Mouse (Mus musculus): Measurements from ENCODE around the gene Parn.

Gene Parn

GRCm38 (mm10) chr16:13628345-13628744, 39.6 kb downstream of the Parn start:
- no peak for DNase-seq (ENCODE audit: low spot score in 2 of 2)

DNA sequence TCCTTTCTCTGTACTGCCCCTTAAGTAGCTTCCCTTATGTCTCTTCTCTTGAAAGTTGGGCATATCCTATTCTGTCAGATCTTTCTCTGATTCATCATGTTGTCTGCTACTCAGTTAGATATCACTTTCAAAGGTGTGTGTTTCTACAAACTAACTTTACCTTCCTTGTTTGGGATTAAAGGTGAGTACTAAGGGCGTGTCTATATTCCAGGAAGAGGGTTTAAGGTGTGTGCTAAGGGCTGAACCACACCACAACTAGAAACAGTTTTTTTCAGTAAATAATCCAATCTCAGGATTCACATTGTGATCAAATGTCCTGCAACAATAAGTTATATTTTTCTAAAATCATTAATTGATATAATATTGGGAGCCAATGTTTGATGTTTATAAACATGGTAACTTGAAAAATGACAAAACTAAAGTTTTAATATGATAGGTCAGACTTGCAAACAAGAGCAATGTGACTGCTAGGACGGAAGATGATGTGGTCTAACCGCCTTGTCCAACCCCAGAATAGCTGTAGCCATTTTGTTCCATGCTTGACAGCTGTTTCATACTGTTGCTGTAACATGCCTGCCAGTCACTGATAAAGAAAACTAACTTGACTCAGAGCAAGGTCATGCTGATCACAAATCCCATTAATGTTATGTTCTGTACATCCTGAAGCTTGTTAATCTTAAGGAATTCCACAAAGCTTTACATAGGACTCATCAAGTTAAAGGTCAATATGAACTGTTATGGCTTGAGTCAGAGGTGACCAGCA, 46.0 kb downstream of the Parn start:
- DNase-seq (ENCODE audit: low spot score in 2 of 2) = no peak

DNA sequence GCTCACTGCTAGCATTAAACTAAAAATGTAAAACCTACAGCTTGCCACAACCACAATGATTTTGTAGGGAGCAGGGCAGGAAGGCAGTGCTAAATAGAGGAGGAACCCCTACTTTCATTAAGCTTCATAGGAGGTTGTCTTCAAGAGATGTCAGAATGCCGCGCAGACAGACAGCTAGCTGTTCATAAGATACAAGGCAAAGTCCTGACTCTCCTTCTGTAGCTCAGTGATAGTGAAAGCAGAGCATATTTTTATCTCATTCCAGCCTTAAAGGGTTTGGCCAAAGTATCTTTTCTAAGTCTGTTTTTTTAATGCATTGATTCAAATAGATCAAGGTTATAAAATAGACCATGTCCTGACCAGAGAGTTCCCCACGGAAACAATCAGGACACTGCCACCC, 47.8 kb downstream of the Parn start:
- no peak for DNase-seq (ENCODE audit: low spot score in 2 of 2)

GRCm38 (mm10) chr16:13615276-13615675, 52.7 kb downstream of the Parn start:
- no peak for DNase-seq (ENCODE audit: low spot score in 2 of 2)

- DNase-seq (ENCODE audit: low spot score in 2 of 2) = no peak
These were observed 55.4 kb downstream of the Parn start for GRCm38 (mm10) chr16:13612571-13612970.

GRCm38 (mm10) chr16:13612058-13612457, 55.9 kb downstream of the Parn start:
- DNase-seq (ENCODE audit: low spot score in 2 of 2) = no peak

DNA sequence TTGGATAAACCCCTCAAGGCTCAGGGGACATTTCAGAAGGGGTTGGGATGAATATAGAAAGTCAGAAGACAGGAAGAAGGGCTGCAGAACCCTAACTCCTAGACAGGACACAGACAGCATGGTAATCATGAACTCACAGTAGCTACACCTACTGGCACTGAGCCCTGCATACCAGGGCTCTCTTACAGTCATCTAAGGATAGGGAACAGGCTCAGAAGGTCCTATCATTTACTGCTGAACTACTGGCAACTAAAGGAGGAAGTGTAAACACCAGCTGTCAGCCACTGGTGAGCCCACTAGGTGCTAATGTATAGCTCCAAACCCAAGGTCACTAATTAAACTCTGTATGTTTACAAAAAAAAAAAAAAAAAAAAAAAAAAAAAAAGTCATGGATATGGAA, 56.6 kb downstream of the Parn start:
- no peak for DNase-seq (ENCODE audit: low spot score in 2 of 2)

- no peak for DNase-seq (ENCODE audit: low spot score in 2 of 2)
These were observed 57.0 kb downstream of the Parn start for GRCm38 (mm10) chr16:13610951-13611381.

GRCm38 (mm10) chr16:13608705-13609085, 59.3 kb downstream of the Parn start:
- DNase-seq (ENCODE audit: low spot score in 2 of 2) = no peak

- DNase-seq (ENCODE audit: low spot score in 2 of 2) = no peak
These were observed 59.8 kb downstream of the Parn start for GRCm38 (mm10) chr16:13607987-13608704.

- DNase-seq (ENCODE audit: low spot score in 2 of 2) = no peak
These were observed 65.2 kb downstream of the Parn start for GRCm38 (mm10) chr16:13602779-13603178.

DNA sequence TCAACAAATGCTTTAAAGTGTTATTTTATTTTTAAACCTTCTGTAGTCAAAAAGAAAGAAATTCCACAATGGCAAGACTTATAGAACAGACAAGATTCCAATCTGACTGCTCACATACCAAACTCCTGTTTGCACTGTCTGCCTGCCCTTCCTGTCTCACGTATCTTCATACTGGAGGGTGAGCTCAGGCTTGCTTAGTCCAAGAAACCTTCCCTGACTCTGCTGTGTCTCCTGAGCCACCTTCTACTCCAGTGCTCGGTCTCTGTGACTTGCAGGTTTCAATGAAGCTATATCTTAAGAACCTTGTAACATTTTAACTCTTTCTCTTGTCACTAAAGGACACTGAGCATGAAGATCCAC, 78.9 kb downstream of the Parn start:
- no peak for DNase-seq (ENCODE audit: low spot score in 2 of 2)

GRCm38 (mm10) chr16:13588182-13589048, 79.6 kb downstream of the Parn start:
- no peak for DNase-seq (ENCODE audit: low spot score in 2 of 2)

- DNase-seq (ENCODE audit: low spot score in 2 of 2) = no peak
These were observed 82.7 kb downstream of the Parn start for GRCm38 (mm10) chr16:13585234-13585633.

DNA sequence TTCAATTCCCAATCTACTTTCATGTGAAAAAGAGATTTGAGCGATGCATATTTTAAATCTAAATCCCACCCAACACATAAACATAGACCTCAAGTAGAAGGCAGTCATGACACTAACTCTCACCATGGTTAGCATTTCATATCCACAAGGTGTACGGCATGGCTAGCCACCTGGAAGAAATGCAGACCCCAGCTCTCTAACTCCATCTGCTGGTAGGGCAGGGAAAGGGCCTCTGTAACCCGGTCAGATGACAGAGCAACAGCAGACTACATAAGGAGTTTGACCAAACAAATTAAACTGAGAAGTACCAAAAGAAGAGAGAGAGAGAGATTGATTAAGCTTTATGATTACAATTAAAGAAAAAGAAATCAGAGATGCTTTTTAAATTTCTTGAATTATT, 87.2 kb downstream of the Parn start:
- no peak for DNase-seq (ENCODE audit: low spot score in 2 of 2)

- no peak for DNase-seq (ENCODE audit: low spot score in 2 of 2)
These were observed 88.0 kb downstream of the Parn start for GRCm38 (mm10) chr16:13580016-13580415.

GRCm38 (mm10) chr16:13575306-13575705, 92.7 kb downstream of the Parn start:
- no peak for DNase-seq (ENCODE audit: low spot score in 2 of 2)

- no peak for DNase-seq (ENCODE audit: low spot score in 2 of 2)
These were observed 99.7 kb downstream of the Parn start for GRCm38 (mm10) chr16:13568280-13568679.

GRCm38 (mm10) chr16:13567614-13568013, 100.4 kb downstream of the Parn start:
- DNase-seq (ENCODE audit: low spot score in 2 of 2) = no peak

DNA sequence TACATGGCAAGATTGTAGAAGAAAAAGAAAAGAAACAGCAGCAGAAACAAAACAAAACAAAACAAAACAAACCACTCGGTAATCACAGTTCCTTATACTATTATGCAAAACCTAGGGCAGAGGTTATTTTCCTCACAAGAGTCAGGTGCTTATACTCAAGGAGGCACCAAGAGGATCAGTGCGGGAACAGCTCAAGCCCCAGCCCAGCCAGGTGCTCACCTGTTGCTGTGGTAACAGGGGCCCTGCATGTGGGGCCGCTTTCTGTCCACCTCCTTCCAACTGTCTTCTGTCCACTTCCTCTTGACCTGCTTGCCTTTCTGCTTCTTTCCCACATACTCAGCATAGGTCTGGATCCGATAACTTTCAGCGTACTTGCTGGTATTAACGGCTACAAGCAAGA, 101.6 kb downstream of the Parn start:
- no peak for DNase-seq (ENCODE audit: low spot score in 2 of 2)

- DNase-seq (ENCODE audit: low spot score in 2 of 2) = no peak
These were observed 102.7 kb downstream of the Parn start for GRCm38 (mm10) chr16:13565291-13565690.

- no peak for DNase-seq (ENCODE audit: low spot score in 2 of 2)
These were observed 110.2 kb downstream of the Parn start for GRCm38 (mm10) chr16:13557784-13558183.
